Comparison of ENCODE assay signal across 9 mouse cellular contexts in genomic region chr15:99583463-99584344, GRCm38 (mm10). TPM values are rescaled to one million over a fixed set of nuclear protein-coding genes. Genes with fewer than 3 reads are reported as not detected.
DNase-seq lines count a peak whose midpoint lies in the region; ATAC-seq lines count a peak whose summit lies in the region.
"Had no signal": no experiment of that assay in that cellular context is flagged by ENCODE, and none has a peak within 500 bp of the region (broad histone marks: within the 10 kb centered on the region; RNA-seq: fewer than 3 reads in every experiment).

No protein-coding gene starts in this region.

- H3K9me3 ChIP-seq in heart, embryonic 16.5 days (replicated peaks; ENCODE audit: control insufficient read depth, low read length): no peaks in the 10 kb centered on the region

- H3K9ac ChIP-seq in heart, embryonic 16.5 days (ENCODE audit: low read length): peak overlapping the region; percentile 27

- peak; percentile 91 for DNase-seq in heart, adult 11 months
- DNase-seq in heart, postnatal 25 days (ENCODE audit: low spot score): no peak
- peak; percentile 61 for DNase-seq in embryo, embryonic 9.5 days (ENCODE audit: extremely low spot score)
- peak; percentile 25 to 66 for DNase-seq in kidney, postnatal 36 days
- DNase-seq in mesoderm, embryonic 11.5 days (ENCODE audit: low read depth, low spot score): peak; percentile 58
- no peak for DNase-seq in B cell, adult 2 months
- no peak for DNase-seq in right cerebral cortex, postnatal 14 days

- H3K4me2 ChIP-seq in heart, embryonic 16.5 days (ENCODE audit: low read depth, low read length): peak overlapping the region; percentile 61

- H3K36me3 ChIP-seq in heart, embryonic 16.5 days (ENCODE audit: control insufficient read depth, insufficient read depth): no peaks in the 10 kb centered on the region

- intact Hi-C loops in heart, postnatal 25 days (cut with DNase I): no loop called here

- 0 out of 2 replicates have a peak, but pooled peaks have one; percentile 53 for ATAC-seq in heart, embryonic 16.5 days (replicated peaks; ENCODE audit: extremely low read depth, insufficient read depth, low FRiP score)

- 3% methylated on average over 53 of the region's 54 CpGs for WGBS in heart, embryonic 16.5 days

- peak overlapping the region; percentile 36 for H3K4me3 ChIP-seq in heart, embryonic 16.5 days (ENCODE audit: low read length)

- H3K27me3 ChIP-seq in heart, embryonic 16.5 days (ENCODE audit: control insufficient read depth, insufficient read depth, low read length): peaks cover 92% of the 10 kb centered on the region

- no peak overlapping the region for H3K27ac ChIP-seq in heart, embryonic 16.5 days (ENCODE audit: low read length)
- H3K27ac ChIP-seq: macrophage had no signal

- peaks cover 13% of the 10 kb centered on the region for H3K4me1 ChIP-seq in heart, embryonic 16.5 days (ENCODE audit: control insufficient read depth, insufficient read depth, low read length)

RNA-seq across cellular contexts. Expression of gene Aqp2, which starts 4.8 kb away (rescaled TPM):
- not detected for total RNA-seq in heart, postnatal 25 days (2021)
- polyA plus RNA-seq in heart, embryonic 16.5 days (2015; fragmentation: Nextera tagmentation; extraction: Ambion mirVana): 0.09 TPM in 1 of 2 replicates, not detected in the other
- polyA plus RNA-seq: macrophage had no signal

RNA-seq across cellular contexts. Expression of gene Aqp5, which starts 6.9 kb away (rescaled TPM):
- total RNA-seq in heart, postnatal 25 days (2021): under 1 TPM in 1 of 2 experiments, not detected in 1; 0.22 TPM
- 1.0 and 1.3 TPM in 2 replicates for polyA plus RNA-seq in heart, embryonic 16.5 days (2015; fragmentation: Nextera tagmentation; extraction: Ambion mirVana)
- polyA plus RNA-seq: macrophage had no signal

RNA-seq across cellular contexts. Expression of gene Aqp6, which starts 17.5 kb away (rescaled TPM):
- not detected for total RNA-seq in heart, postnatal 25 days (2021)
- not detected in 2 replicates for polyA plus RNA-seq in heart, embryonic 16.5 days (2015; fragmentation: Nextera tagmentation; extraction: Ambion mirVana)
- polyA plus RNA-seq: macrophage had no signal

RNA-seq across cellular contexts. Expression of gene Faim2, which starts 55.7 kb away (rescaled TPM):
- total RNA-seq in heart, postnatal 25 days (2021): under 1 TPM in 1 of 2 experiments, not detected in 1; 0.11 TPM
- polyA plus RNA-seq in heart, embryonic 16.5 days (2015; fragmentation: Nextera tagmentation; extraction: Ambion mirVana): 0.40 and 0.56 TPM in 2 replicates
- polyA plus RNA-seq: macrophage had no signal

Comparison
In these comparisons a context has a peak if more than half of its experiments do, and no peak if none do; other contexts are left out.
1. DNase-seq: peak in heart, adult 11 months (single experiment), embryo, embryonic 9.5 days (single experiment), kidney, postnatal 36 days (2 of 2) and mesoderm, embryonic 11.5 days (single experiment); none in heart, postnatal 25 days (single experiment), B cell, adult 2 months (0 of 2) and right cerebral cortex, postnatal 14 days (single experiment).